Mouse (Mus musculus): ENCODE measurements at regions not wholly inside any gene's neighbourhood (a gene's known extent, or its start where the extent isn't known, plus 50 kb on each side); places are given as distances from the start of the nearest gene placed in this dataset.

- H3K4me3 ChIP-seq (replicated peaks): no peak overlapping the region
- H3K27me3 ChIP-seq: no peaks in the 10 kb centered on the region
- H3K4me2 ChIP-seq (replicated peaks): no peak overlapping the region
- WGBS: 31% methylated on average over 3 of the region's 3 CpGs
- no peaks in the 10 kb centered on the region for H3K9me3 ChIP-seq (replicated peaks)
- H3K36me3 ChIP-seq: no peaks in the 10 kb centered on the region
- H3K27ac ChIP-seq (replicated peaks): no peak overlapping the region
- H3K9ac ChIP-seq: no peak overlapping the region
- H3K4me1 ChIP-seq: no peaks in the 10 kb centered on the region
- ATAC-seq (ENCODE audit: insufficient number of reproducible peaks, low FRiP score, low TSS enrichment, low read depth): no peak
Observed at GRCm38 (mm10) chr14:54166057-54166456, 87.8 kb downstream of the Dad1 start.

GRCm38 (mm10) chr14:54164874-54165273 is 89.0 kb downstream of the Dad1 start:
- WGBS: 84% methylated on average over 9 of the region's 9 CpGs
- H3K4me1 ChIP-seq: no peaks in the 10 kb centered on the region
- ATAC-seq (ENCODE audit: insufficient number of reproducible peaks, low FRiP score, low TSS enrichment, low read depth): no peak

DNA sequence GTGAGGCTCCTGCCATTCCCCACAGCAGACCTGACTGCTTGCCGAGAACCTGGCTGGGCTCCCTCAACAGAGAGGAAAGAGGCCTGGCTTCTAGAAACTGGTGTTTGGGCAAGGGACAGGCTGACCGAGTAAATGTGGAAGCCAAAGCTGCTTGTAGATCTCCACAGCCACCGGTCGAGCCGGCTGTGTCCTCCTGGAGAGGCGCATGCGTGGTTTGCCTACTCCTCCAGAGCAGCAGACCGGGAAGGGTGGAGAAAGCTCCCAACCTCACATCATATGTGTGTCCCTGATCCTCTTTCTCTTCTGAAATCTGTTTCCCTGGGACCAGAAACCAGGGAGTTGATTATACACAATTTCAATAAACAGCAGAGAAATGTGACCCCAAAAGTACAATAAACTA is 92.0 kb downstream of the Dad1 start:
- Histone ChIP-seq H3K9ac (no peak overlapping the region), H3K36me3 (no peaks in the 10 kb centered on the region), H3K9me3 (replicated peaks) (no peaks in the 10 kb centered on the region), H3K4me1 (no peaks in the 10 kb centered on the region), H3K4me3 (replicated peaks) (no peak overlapping the region), H3K4me2 (replicated peaks) (no peak overlapping the region), H3K27ac (replicated peaks) (no peak overlapping the region), H3K27me3 (no peaks in the 10 kb centered on the region)
- WGBS: 83% methylated on average over 8 of the region's 8 CpGs
- no peak for ATAC-seq (ENCODE audit: insufficient number of reproducible peaks, low FRiP score, low TSS enrichment, low read depth)

More at GRCm38 (mm10) chr14:54164874-54165273, 89.0 kb downstream of the Dad1 start:
- no peak overlapping the region for H3K27ac ChIP-seq (replicated peaks)
- no peaks in the 10 kb centered on the region for H3K27me3 ChIP-seq
- H3K9ac ChIP-seq: no peak overlapping the region
- H3K4me2 ChIP-seq (replicated peaks): no peak overlapping the region
- no peaks in the 10 kb centered on the region for H3K9me3 ChIP-seq (replicated peaks)
- no peaks in the 10 kb centered on the region for H3K36me3 ChIP-seq
- no peak overlapping the region for H3K4me3 ChIP-seq (replicated peaks)

DNA sequence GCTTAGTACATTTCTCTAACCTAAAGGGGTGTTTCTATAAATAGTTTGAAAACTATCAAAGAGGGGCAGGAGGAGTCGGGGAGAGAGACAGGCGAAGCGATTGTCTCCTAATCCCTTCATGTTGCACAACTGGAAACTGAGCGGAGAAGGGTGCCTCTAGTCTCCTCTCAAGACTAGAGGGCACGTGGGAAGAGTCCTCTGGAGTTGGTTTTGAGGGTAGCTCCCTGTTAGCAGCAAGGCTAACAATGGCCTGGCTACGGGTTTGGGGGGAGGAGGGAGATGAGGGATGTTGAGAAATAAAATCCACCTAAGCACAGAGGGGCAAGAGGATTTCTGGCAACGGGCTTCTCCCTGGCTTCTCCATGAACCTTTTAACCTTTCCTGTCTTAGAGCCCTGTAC is 92.7 kb downstream of the Dad1 start:
- no peaks in the 10 kb centered on the region for H3K36me3 ChIP-seq
- H3K9ac ChIP-seq: no peak overlapping the region
- no peaks in the 10 kb centered on the region for H3K4me1 ChIP-seq
- H3K9me3 ChIP-seq (replicated peaks): no peaks in the 10 kb centered on the region
- H3K4me2 ChIP-seq (replicated peaks): no peak overlapping the region
- H3K27ac ChIP-seq (replicated peaks): no peak overlapping the region
- no peaks in the 10 kb centered on the region for H3K27me3 ChIP-seq
- ATAC-seq (ENCODE audit: insufficient number of reproducible peaks, low FRiP score, low TSS enrichment, low read depth): no peak
- H3K4me3 ChIP-seq (replicated peaks): no peak overlapping the region
- WGBS: 58% methylated on average over 7 of the region's 7 CpGs

DNA sequence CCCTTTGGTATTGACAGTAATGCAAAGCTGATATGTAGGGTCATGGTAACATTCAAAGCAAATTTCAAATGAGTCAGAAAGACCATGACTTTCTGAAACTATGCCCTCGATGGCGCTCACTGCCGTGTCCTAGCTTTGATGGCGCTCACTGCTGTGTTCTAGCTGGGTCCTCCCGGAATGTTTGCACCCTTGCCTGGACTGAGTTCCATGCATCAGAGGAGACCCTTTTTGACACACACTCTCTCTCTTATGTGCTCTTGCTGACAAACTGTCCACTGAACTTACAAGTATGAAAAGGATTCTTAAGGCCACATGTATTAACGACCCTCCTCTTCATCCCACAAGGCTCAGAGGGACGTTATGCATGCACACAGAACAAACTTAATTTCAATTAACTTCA is 94.1 kb downstream of the Dad1 start:
- Histone ChIP-seq H3K4me3 (replicated peaks) (no peak overlapping the region), H3K9me3 (replicated peaks) (no peaks in the 10 kb centered on the region), H3K36me3 (no peaks in the 10 kb centered on the region), H3K27ac (replicated peaks) (no peak overlapping the region), H3K4me2 (replicated peaks) (no peak overlapping the region), H3K27me3 (no peaks in the 10 kb centered on the region), H3K9ac (no peak overlapping the region), H3K4me1 (no peaks in the 10 kb centered on the region)
- 90% methylated on average over 7 of the region's 7 CpGs for WGBS
- no peak for ATAC-seq (ENCODE audit: insufficient number of reproducible peaks, low FRiP score, low TSS enrichment, low read depth)

DNA sequence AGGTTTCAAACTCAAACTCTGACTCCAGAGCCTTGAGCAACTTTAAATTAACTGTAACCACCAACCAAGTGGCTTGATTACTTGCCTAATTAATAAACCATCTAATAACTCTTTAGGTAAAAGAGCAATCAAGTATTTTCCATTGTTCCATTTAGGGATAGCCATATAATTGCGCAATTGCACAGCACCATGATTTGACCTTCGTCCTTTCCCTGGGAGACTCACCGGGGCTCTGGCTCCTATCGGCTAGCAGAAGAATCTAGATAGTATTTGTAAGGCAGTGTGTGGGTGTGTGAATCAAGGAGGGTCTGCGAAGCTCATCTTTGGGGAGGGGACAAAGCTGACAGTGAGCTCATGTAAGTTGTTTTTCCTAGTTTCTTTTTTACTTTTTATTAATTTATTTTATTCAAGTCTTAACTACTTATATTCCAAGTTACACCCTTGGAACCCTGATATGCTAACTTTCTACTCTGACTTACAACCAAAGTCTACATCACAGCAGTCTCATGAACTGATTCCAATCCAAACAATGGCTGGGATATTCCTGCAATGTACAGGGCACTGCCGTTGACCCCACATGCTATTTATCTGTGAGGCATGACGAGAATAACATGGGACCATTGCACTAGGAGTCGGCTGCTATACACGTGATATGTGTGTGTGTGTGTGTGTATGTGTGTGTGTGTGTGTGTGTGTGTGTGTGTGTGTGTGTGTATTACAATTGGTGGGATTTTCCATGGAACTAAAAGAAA is 95.5 kb downstream of the Dad1 start:
- Histone ChIP-seq H3K4me3 (replicated peaks) (no peak overlapping the region), H3K9ac (no peak overlapping the region), H3K4me1 (no peaks in the 10 kb centered on the region), H3K27ac (replicated peaks) (no peak overlapping the region), H3K27me3 (no peaks in the 10 kb centered on the region), H3K4me2 (replicated peaks) (no peak overlapping the region), H3K9me3 (replicated peaks) (no peaks in the 10 kb centered on the region), H3K36me3 (no peaks in the 10 kb centered on the region)
- ATAC-seq (ENCODE audit: insufficient number of reproducible peaks, low FRiP score, low TSS enrichment, low read depth): no peak
- 82% methylated on average over 9 of the region's 9 CpGs for WGBS

- 86% methylated on average over 6 of the region's 6 CpGs for WGBS
- Histone ChIP-seq H3K4me2 (replicated peaks) (no peak overlapping the region), H3K4me1 (no peaks in the 10 kb centered on the region), H3K27me3 (no peaks in the 10 kb centered on the region), H3K36me3 (no peaks in the 10 kb centered on the region), H3K9me3 (replicated peaks) (no peaks in the 10 kb centered on the region), H3K27ac (replicated peaks) (no peak overlapping the region), H3K4me3 (replicated peaks) (no peak overlapping the region), H3K9ac (no peak overlapping the region)
- no peak for ATAC-seq (ENCODE audit: insufficient number of reproducible peaks, low FRiP score, low TSS enrichment, low read depth)
Observed at GRCm38 (mm10) chr14:54156536-54156935, 97.4 kb downstream of the Dad1 start.

DNA sequence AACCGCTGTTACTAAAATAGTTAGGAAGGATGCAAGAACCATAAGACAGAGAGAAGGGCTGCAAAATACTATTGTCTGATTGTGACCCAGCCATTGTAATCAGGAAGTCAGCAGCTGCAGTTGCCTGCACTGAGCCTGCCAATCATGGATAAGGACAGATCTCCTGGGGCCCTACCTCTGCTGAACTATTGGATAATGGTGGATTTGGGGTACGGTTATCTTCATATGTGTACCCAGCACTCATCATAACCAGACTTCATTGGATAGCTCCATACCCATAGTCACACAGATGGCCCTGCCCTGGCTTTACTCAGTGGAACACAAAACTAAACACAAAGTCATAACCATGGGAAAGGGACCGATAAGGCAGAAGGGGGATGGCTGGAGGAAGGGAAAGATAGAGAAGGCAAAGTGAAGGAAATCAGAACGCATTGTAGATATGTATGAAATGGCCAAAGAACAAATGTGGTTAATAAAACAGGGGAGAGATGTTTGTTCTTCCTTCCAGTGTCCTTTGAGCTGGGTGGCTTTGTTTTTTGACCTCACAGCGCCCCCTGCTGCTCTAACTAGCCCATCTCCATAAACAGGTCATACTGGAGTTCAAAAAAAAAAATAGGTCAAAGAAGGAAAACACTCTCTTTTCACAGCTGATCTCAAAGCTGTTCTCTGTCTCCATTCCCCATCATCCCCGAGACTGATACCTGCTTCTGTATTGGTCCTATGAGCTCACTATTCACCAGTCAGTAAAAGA is 101.2 kb downstream of the Dad1 start:
- Histone ChIP-seq H3K4me2 (replicated peaks) (no peak overlapping the region), H3K4me1 (no peaks in the 10 kb centered on the region), H3K4me3 (replicated peaks) (no peak overlapping the region), H3K9ac (no peak overlapping the region), H3K27me3 (no peaks in the 10 kb centered on the region), H3K27ac (replicated peaks) (no peak overlapping the region), H3K9me3 (replicated peaks) (no peaks in the 10 kb centered on the region), H3K36me3 (no peaks in the 10 kb centered on the region)
- no peak for ATAC-seq (ENCODE audit: insufficient number of reproducible peaks, low FRiP score, low TSS enrichment, low read depth)
- WGBS: 46% methylated on average over 6 of the region's 6 CpGs

DNA sequence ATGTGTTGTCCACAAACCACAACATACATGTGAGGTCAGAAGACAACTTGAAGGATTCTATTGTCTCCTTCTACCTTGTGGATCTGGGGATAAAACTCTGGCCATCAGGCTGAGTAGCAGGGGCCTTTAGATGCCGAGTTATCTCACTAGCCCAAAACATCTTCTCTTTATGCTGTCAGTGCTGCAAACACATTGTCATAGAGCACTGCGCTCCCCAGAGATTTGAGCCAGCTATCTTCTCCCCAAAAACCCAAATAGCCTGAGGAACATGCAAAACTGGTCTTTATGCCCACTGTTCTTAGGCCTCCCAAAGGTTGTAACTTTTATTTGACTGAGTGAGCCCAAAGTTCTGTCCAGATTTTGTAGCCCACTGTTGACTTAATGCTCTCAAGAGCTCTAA is 102.0 kb downstream of the Dad1 start:
- no peak for ATAC-seq (ENCODE audit: insufficient number of reproducible peaks, low FRiP score, low TSS enrichment, low read depth)
- WGBS: 92% methylated on average over 2 of the region's 2 CpGs
- Histone ChIP-seq H3K36me3 (no peaks in the 10 kb centered on the region), H3K9ac (no peak overlapping the region), H3K4me1 (no peaks in the 10 kb centered on the region), H3K4me3 (replicated peaks) (no peak overlapping the region), H3K27me3 (no peaks in the 10 kb centered on the region), H3K9me3 (replicated peaks) (no peaks in the 10 kb centered on the region), H3K4me2 (replicated peaks) (no peak overlapping the region), H3K27ac (replicated peaks) (no peak overlapping the region)

DNA sequence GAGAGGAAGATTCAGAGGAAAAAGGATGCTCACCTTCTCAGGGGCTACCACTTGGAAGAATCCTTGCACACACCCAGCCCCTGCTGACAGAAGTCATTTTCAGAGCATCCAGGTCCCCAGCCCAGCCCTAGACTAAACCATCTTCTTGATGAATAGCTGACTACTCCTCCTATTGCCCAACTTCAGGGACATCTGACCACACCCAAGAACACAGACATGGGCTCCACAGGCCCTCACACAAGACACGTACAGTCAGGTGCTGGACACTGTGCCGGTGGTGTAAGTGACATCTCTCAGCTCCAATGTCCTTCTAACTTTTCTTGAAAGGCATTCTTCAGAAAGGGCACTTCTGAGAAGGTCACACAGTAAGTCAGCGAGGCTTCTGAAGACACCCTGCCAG is 102.6 kb downstream of the Dad1 start:
- no peak overlapping the region for H3K9ac ChIP-seq
- no peaks in the 10 kb centered on the region for H3K27me3 ChIP-seq
- H3K4me3 ChIP-seq (replicated peaks): no peak overlapping the region
- ATAC-seq (ENCODE audit: insufficient number of reproducible peaks, low FRiP score, low TSS enrichment, low read depth): no peak
- H3K4me2 ChIP-seq (replicated peaks): no peak overlapping the region
- 82% methylated on average over 3 of the region's 3 CpGs for WGBS
- H3K4me1 ChIP-seq: no peaks in the 10 kb centered on the region
- H3K9me3 ChIP-seq (replicated peaks): no peaks in the 10 kb centered on the region
- no peaks in the 10 kb centered on the region for H3K36me3 ChIP-seq
- H3K27ac ChIP-seq (replicated peaks): no peak overlapping the region

GRCm38 (mm10) chr14:54150221-54150620 is 103.7 kb downstream of the Dad1 start:
- WGBS: 92% methylated on average over 5 of the region's 5 CpGs
- Histone ChIP-seq H3K36me3 (no peaks in the 10 kb centered on the region), H3K27ac (replicated peaks) (no peak overlapping the region), H3K4me3 (replicated peaks) (no peak overlapping the region), H3K4me1 (no peaks in the 10 kb centered on the region), H3K27me3 (no peaks in the 10 kb centered on the region), H3K9ac (no peak overlapping the region), H3K4me2 (replicated peaks) (no peak overlapping the region), H3K9me3 (replicated peaks) (no peaks in the 10 kb centered on the region)
- ATAC-seq (ENCODE audit: insufficient number of reproducible peaks, low FRiP score, low TSS enrichment, low read depth): no peak

- Histone ChIP-seq H3K36me3 (no peaks in the 10 kb centered on the region), H3K4me3 (replicated peaks) (no peak overlapping the region), H3K9me3 (replicated peaks) (no peaks in the 10 kb centered on the region), H3K9ac (no peak overlapping the region), H3K4me1 (no peaks in the 10 kb centered on the region), H3K27me3 (no peaks in the 10 kb centered on the region), H3K27ac (replicated peaks) (no peak overlapping the region), H3K4me2 (replicated peaks) (no peak overlapping the region)
- 90% methylated on average over 10 of the region's 10 CpGs for WGBS
- ATAC-seq (ENCODE audit: insufficient number of reproducible peaks, low FRiP score, low TSS enrichment, low read depth): no peak
Observed at GRCm38 (mm10) chr14:54148626-54149025, 105.3 kb downstream of the Dad1 start.

All from embryonic facial prominence, embryonic 15.5 days (tissue).